Mouse (Mus musculus) E14TG2a.4 (cell line): ENCODE measurements at regions not wholly inside any gene's neighbourhood (a gene's known extent, or its start where the extent isn't known, plus 50 kb on each side); places are given as distances from the start of the nearest gene placed in this dataset.

Experiments used
- CTCF ChIP-seq: conservative IDR thresholded peaks from 2 replicates; pipeline ENCODE4 v1.5.1; 2014; ENCODE audit warnings: low read length
- POU5F1 ChIP-seq: IDR thresholded peaks from 2 replicates; pipeline ENCODE4 v1.6.1; 2014; ENCODE audit warnings: low read length, borderline replicate concordance

DNA sequence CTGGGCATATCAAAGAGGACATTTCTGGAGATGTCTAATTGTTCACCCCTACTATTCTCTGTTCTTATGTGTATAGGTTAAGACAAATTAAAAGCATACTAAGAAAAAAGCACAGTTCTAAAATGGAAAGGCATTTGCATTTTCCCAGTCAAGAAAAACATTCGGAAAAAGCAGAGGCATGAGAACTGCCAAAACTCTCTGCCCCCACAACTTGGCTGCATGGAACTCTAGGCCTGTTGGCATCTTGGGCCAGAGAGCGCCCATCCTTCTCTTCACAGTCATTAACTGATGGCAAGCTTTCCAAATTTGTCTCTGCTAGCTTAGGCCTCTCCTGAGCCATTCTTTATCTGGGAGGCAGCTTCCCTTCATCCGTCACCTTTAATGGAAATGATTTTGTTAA is 281.6 kb downstream of the Tex13c3 start:
- TF ChIP-seq CTCF, result no peak
- no peak for TF ChIP-seq POU5F1
